Mouse (Mus musculus) leukemia stem cell, adult 10-12 weeks (primary cell): ENCODE results near the gene Atp8b5. TPM values are rescaled to one million over a fixed set of nuclear protein-coding genes. Genes with fewer than 3 reads are reported as not detected.

ENCODE experiments used
- polyA plus RNA-seq: library from polyadenylated mRNA; stranded (reverse); fragments of >175 nt; gene quantifications from 2 replicates; pipeline ENCODE4 v1.2.3, GENCODE M21; 2012; ENCODE audit warnings: low replicate concordance

The Atp8b5 gene
- 0.15 TPM in 1 of 2 replicates, not detected in the other for polyA plus RNA-seq

DNA sequence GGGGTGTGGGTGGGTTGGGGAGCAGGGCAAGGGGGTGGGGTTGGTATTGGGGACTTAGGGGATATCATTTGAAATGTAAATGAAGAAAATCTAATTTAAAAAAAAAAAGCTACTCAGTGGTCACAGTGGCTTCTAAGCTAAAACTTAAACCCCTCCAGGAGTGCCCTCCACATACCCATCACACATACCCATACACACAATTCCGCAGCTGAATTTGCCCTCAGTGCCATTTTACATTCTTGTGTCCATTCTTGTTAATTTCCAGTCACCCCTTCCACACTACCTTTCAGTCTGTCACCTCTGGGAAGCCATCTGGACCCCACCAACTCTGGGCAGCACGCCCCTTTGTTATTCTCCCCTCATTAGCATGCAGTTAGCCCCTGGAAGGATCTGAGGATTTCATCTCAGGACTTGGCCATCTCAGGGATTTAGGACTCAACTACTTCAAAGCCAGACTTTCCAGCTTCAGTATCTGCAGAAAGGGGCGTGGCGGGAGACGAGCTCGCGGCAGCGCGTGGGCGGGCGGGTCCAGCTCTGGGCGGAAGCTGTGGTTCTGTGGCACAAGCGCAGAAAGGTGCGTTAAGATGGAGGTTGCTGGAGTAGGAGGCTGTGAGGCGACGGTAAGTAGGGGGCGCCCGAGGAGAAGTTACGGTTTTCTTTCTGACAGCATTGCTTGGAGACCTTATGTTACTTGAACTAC is at the start of gene Atp8b5:
Atp8b5 (plus strand) TSS at position 537 of the 700 bp plus-strand sequence.

DNA sequence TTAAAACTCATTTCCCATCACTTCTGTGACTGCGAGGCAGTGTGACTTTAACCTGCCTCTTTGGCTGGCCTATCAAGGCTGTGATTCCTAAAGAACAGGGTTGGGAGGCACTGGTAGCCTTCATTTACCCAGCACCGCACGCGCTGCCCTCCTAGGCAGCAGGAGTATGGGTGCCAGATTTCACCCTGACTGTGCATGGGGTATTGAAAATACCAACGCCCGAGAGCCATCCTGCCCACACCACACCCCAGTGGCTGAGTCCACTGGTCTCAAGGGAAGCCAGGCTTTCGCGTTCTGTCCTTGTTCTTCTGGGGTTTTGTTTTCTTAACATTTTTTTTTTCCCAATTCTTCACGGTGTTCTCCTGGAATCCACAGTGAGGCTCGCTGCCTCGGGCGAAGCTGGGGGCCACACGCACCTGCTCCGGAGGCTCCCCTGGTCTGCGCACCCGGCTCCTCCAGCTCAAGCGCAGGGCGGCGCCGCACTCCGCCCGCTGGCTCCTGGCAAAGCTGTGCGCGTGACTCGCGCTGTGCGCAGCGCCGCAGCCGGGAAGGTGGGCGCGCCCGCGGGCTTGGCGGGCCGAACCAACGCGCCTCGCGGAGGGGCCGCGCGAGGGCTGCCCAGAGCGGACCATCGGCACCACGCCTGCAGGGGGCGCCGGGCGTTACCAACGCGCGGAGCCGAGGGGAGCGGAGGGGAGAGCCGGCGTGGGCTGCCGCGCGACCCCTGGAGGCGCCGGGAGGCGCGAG is 114.6 kb downstream of the Atp8b5 start, which contains the start of gene Rusc2:
Rusc2 (plus strand) TSS at position 572 of the 747 bp plus-strand sequence.

Other genes with a start within 250 kb of the Atp8b5 start
- gene Pigo, start 241.3 kb upstream of the Atp8b5 start, polyA plus RNA-seq = 14.3 and 29.6 TPM in 2 replicates
- gene Stoml2, start 235.4 kb upstream of the Atp8b5 start, polyA plus RNA-seq = 119 and 202 TPM in 2 replicates
- gene Fam214b, start 220.9 kb upstream of the Atp8b5 start, polyA plus RNA-seq = 33.3 and 36.9 TPM in 2 replicates
- gene Unc13b, start 208.2 kb upstream of the Atp8b5 start, polyA plus RNA-seq = 0.35 TPM in 1 of 2 replicates, not detected in the other
- 4.6 and 5.8 TPM in 2 replicates for gene Rusc2, start 114.8 kb downstream of the Atp8b5 start, polyA plus RNA-seq
- gene Fam166b, start 162.0 kb downstream of the Atp8b5 start, polyA plus RNA-seq = not detected in 2 replicates
- gene Tesk1, start 174.8 kb downstream of the Atp8b5 start, polyA plus RNA-seq = 61.5 and 66.9 TPM in 2 replicates
- 13.1 and 30.5 TPM in 2 replicates for gene Cd72, start 187.5 kb downstream of the Atp8b5 start, polyA plus RNA-seq
- gene Sit1, start 216.6 kb downstream of the Atp8b5 start, polyA plus RNA-seq = 2.5 and 7.0 TPM in 2 replicates
- gene Ccdc107, start 225.7 kb downstream of the Atp8b5 start, polyA plus RNA-seq = 57.3 and 118 TPM in 2 replicates
- gene Arhgef39, start 232.5 kb downstream of the Atp8b5 start, polyA plus RNA-seq = 10.8 and 15.0 TPM in 2 replicates
- gene Car9, start 239.8 kb downstream of the Atp8b5 start, polyA plus RNA-seq = 0.71 TPM in 1 of 2 replicates, not detected in the other